Mouse (Mus musculus) induced T-regulatory cell, adult 2 months (primary cell): ENCODE data around the gene Med16.
"Not testable (repeated sequence)": the region's sequence is repeated elsewhere in the genome, so short reads cannot be mapped to it uniquely, and the experiment has no call there.

Experiments used
- DNase-seq: peaks from one replicate; pipeline ENCODE4 v3.0.0-alpha.2; 2012; ENCODE audit warnings: low read depth

Med16 gene

GRCm38 (mm10) chr10:79884938-79885337, 23.8 kb downstream of the Med16 start:
- not testable (repeated sequence) for DNase-seq

- DNase-seq: no peak
Measured at GRCm38 (mm10) chr10:79884446-79884845, 24.3 kb downstream of the Med16 start.

- DNase-seq: peak; percentile 89
Measured at GRCm38 (mm10) chr10:79883297-79884084, 25.2 kb downstream of the Med16 start.

- peak; percentile 53 for DNase-seq
Measured at GRCm38 (mm10) chr10:79881981-79882380, 26.7 kb downstream of the Med16 start.

GRCm38 (mm10) chr10:79880721-79881120, 28.0 kb downstream of the Med16 start:
- peak; percentile 51 for DNase-seq

- no peak for DNase-seq
Measured at GRCm38 (mm10) chr10:79879527-79879926, 29.2 kb downstream of the Med16 start.

- peak; percentile 56 for DNase-seq
Measured at GRCm38 (mm10) chr10:79877757-79878156, 31.0 kb downstream of the Med16 start.

GRCm38 (mm10) chr10:79877174-79877573, 31.5 kb downstream of the Med16 start:
- DNase-seq: peak; percentile 21

GRCm38 (mm10) chr10:79874290-79874862, 34.3 kb downstream of the Med16 start, which contains the start of the genes Prtn3 and Plppr3:
TSS of gene Prtn3 (plus strand) at chr10:79874476.
TSS of gene Plppr3 (minus strand) at chr10:79874634.
- DNase-seq: peak; percentile 55

GRCm38 (mm10) chr10:79873715-79874289, 34.9 kb downstream of the Med16 start:
- no peak for DNase-seq

- peak; percentile 29 for DNase-seq
Measured at GRCm38 (mm10) chr10:79873313-79873712, 35.4 kb downstream of the Med16 start.

- DNase-seq: no peak
Measured at GRCm38 (mm10) chr10:79872862-79873261, 35.9 kb downstream of the Med16 start.

- DNase-seq: no peak
Measured at GRCm38 (mm10) chr10:79871845-79872244, 36.9 kb downstream of the Med16 start.

- DNase-seq: no peak
Measured at GRCm38 (mm10) chr10:79866601-79867000, 42.1 kb downstream of the Med16 start.

GRCm38 (mm10) chr10:79865801-79866295, 42.9 kb downstream of the Med16 start:
- DNase-seq: no peak

- DNase-seq: no peak
Measured at GRCm38 (mm10) chr10:79865189-79865601, 43.5 kb downstream of the Med16 start.

GRCm38 (mm10) chr10:79864351-79865188, 44.2 kb downstream of the Med16 start:
- DNase-seq: peak; percentile 35

- peak; percentile 17 for DNase-seq
Measured at GRCm38 (mm10) chr10:79862925-79863324, 45.8 kb downstream of the Med16 start.

- DNase-seq: peak; percentile 16
Measured at GRCm38 (mm10) chr10:79862049-79862788, 46.5 kb downstream of the Med16 start.

GRCm38 (mm10) chr10:79861230-79862048, 47.3 kb downstream of the Med16 start:
- DNase-seq: no peak
